Mouse (Mus musculus): ENCODE measurements around the gene Amigo2. TPM values are rescaled to one million over a fixed set of nuclear protein-coding genes. Genes with fewer than 3 reads are reported as not detected.

Amigo2 gene
- 12.7 TPM for polyA plus RNA-seq (2015; fragmentation: Illumina TruSeq; extraction: RNeasy Lipid Tissue Mini Kit (QIAGEN cat#74804); ENCODE audit: insufficient read depth, low replicate concordance)

DNA sequence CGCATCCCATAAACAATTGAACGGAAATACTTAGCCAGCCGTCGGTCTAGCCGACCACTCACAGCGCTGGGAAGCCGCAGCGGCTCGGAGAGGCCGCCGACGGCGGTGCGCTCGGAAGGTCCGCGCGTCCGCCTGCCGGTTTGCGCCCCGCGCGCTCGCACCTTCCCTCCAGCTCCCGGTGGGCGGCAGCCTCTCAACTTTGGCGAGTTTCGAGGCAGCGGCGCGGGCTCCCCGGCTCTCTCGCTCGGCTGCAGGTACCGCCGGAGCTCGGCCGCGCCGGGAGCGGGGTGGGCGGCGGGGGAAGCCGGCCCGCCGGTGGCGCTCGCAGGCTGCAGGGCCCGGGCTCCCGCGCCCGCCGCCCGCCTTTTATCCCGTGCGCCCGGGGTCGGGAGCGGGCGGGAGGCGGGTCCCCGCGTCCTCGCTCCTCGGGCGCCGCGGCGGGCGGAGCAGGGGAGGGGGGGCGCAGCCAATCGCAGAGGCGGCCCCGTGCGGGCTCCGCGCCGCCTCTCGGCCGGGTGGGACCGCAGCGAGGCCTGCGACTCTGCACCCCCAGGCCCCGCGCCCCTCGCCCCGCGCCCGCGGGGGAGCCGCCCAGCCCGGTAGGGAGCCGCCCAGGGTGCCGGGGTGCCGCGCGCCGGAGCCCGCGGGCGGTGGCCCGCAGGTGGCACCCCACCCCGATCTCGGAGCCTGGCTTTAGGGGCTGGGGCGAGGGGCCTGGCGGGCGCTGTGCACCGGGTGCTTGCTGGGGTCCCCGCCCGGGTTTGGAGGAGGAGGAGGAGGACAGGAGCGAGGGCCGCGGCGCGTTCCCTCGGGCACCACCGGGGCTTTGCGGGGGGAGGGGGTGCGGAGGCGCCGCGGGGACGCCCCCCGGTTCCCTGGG lies at the start of gene Amigo2, which contains the start of gene Pced1b:
Amigo2 (minus strand) TSS at position 377 of the 880 bp plus-strand sequence.
Pced1b (plus strand) TSS at position 197 of the 880 bp plus-strand sequence.

Other genes starting within 250 kb of the Amigo2 start
- 0.21 TPM for gene Slc38a4, start 191.3 kb downstream of the Amigo2 start, polyA plus RNA-seq (2015; fragmentation: Illumina TruSeq; extraction: RNeasy Lipid Tissue Mini Kit (QIAGEN cat#74804); ENCODE audit: insufficient read depth, low replicate concordance)
- 34.5 TPM for gene Pced1b, start 180 bp downstream of the Amigo2 start, polyA plus RNA-seq (2015; fragmentation: Illumina TruSeq; extraction: RNeasy Lipid Tissue Mini Kit (QIAGEN cat#74804); ENCODE audit: insufficient read depth, low replicate concordance)

All from spleen, adult 10 weeks (tissue).